Mouse (Mus musculus) left cerebral cortex, postnatal 14 days (tissue): ENCODE data around the gene Trip6. TPM values are rescaled to one million over a fixed set of nuclear protein-coding genes. Genes with fewer than 3 reads are reported as not detected.
"Not testable (repeated sequence)": the region's sequence is repeated elsewhere in the genome, so short reads cannot be mapped to it uniquely, and the experiment has no call there.

Source experiments
- DNase-seq, 2 experiments: peaks; one replicate each; pipeline ENCODE4 v3.0.0; 2021 to 2022; ENCODE audit warnings: low spot score in 2 of 2, mixed read lengths in 1 of 2
- intact Hi-C: fragments of 180-260 bp; cut with DNase I; formaldehyde crosslinking; loops from one replicate; pipeline ENCODE4 v1.15.1; 2025
- microRNA-seq, 2 experiments: library from miRNA; unstranded; fragments of <30 nt; microRNA quantifications; one replicate each; pipeline ENCODE4 v1.2.0; 2022
- total RNA-seq, 2 experiments: library from RNA; stranded (reverse); gene quantifications; 2 replicates each; pipeline ENCODE4 v1.2.3; 2021

Gene Trip6
- total RNA-seq, 2 experiments from 2014 or later = 3.5 to 3.9 TPM

DNA sequence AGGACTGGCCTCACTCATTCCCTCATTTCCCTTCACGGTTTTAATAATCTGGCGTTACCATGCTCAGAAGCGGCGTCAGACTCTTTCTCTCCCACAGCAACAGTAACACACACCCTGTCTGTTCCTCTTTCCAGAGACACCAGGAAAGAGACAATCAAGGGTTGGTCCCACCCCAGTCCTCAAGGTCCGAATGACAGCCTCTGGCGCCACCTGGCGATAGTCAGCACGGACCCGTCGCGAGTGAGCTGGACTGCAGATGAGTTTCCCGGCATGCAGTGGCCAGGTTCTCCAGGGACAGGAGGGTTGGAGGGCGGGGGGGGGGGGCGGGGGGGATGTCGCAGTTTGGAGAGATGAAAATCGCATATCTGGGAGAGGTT is 27.6 kb downstream of the Trip6 start:
- intact Hi-C loops = loop anchor here (1.0 to 5.0 kb wide), 2 partner anchors 155 to 254 kb away; no protein-coding TSS in a partner anchor

GRCm38 (mm10) chr5:137285986-137286385 is 28.2 kb downstream of the Trip6 start:
- intact Hi-C loops = loop anchor here (1.0 to 5.0 kb wide), 2 partner anchors 155 to 254 kb away; no protein-coding TSS in a partner anchor
- DNase-seq = no peak

More for the DNA sequence above, 27.6 kb downstream of the Trip6 start:
- peak; percentile 92 to 95 for DNase-seq

DNA sequence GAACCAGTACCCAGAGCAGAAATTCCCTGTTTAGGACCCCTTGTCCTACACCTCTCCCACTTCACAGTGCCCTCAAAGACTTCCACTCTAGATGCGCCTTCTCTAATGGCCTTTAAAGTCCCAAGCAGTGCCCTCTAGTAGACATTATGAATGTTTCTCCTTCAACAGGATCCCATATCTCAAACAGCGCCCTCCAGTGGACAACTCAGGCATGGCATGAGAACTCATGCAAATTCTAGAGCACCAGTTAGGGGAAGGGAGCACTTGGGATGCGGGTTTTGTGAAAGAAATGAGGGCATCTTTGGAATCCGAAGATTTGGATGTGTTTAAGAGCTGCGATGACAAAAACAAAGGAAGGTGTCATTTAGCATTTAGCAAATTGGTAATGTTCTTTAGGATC is 29.2 kb downstream of the Trip6 start:
- peak in 1 of 2 experiments; percentile 64 for DNase-seq
- intact Hi-C loops = loop anchor here (5.0 kb wide), 1 partner anchor 253 kb away; no protein-coding TSS in a partner anchor

DNA sequence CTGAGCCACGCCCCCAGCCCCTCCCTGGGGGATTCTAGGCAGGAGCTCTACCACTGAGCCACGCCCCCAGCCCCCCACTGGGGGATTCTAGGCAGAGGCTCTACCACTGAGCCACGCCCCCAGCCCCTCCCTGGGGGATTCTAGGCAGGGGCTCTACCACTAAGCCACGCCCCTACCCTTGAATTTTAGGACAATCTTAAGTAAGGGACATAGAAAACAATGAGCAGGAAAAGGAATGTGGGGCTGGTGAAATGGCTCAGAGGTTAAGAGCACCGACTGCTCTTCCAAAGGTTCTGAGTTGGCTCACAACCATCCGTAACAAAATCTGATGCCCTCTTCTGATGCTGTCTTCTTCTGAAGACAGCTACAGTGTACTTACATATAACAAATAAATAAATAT is 29.8 kb downstream of the Trip6 start:
- DNase-seq, intact Hi-C loops: not testable (repeated sequence)

DNA sequence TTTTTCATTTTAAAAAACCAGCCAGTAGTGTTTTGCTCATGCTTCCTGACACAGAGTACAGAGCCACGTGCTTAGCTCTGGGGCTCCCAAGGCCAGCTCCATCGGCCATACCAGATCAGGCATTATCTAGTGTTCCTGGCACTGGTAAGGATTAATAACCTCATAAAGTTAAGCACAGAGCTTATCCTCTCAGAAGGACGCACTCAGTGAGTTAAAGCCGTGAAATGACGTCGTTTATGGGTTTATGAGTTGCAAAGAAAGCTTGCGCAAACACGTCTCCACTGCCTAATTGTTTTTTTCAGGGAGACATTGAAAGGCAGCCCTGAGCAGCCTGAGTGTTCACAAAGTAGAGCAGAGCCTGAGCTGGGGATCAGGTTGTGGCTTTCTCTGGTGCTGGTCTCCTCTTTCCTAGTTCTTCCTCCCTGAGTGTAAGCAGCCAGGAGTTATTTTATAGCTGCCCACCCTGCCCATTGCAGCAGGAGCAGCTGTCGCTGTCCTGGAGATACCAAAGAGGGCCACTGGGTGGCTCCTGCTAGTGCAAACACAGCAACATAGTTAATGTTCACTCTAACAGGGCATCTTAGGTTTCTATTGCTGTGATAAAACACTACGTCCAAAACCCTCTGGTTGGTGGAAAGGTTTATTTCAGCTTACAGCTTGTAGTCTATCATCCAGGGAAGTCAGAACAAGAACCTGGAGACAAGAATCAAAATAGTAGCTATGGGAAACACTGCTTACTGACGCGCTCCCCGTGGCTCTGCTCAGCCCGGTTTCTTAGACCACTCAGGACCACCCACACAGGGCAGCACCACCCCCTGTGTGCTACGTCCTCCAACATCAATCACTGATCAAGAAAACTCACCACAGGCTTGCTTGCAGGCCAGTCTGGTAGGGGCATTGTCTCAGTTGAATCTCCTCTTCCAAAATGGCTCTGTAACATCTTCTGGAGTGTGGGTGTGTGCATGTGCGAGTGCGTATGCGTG is 36.6 kb downstream of the Trip6 start:
- DNase-seq = no peak

GRCm38 (mm10) chr5:137268131-137268910 is 45.9 kb downstream of the Trip6 start:
- DNase-seq = no peak

More for the DNA sequence above, 36.6 kb downstream of the Trip6 start:
- intact Hi-C loops = no loop called here

GRCm38 (mm10) chr5:137264787-137265186 is 49.4 kb downstream of the Trip6 start:
- intact Hi-C loops = no loop called here
- no peak for DNase-seq

More at GRCm38 (mm10) chr5:137268131-137268910, 45.9 kb downstream of the Trip6 start:
- intact Hi-C loops = no loop called here

DNA sequence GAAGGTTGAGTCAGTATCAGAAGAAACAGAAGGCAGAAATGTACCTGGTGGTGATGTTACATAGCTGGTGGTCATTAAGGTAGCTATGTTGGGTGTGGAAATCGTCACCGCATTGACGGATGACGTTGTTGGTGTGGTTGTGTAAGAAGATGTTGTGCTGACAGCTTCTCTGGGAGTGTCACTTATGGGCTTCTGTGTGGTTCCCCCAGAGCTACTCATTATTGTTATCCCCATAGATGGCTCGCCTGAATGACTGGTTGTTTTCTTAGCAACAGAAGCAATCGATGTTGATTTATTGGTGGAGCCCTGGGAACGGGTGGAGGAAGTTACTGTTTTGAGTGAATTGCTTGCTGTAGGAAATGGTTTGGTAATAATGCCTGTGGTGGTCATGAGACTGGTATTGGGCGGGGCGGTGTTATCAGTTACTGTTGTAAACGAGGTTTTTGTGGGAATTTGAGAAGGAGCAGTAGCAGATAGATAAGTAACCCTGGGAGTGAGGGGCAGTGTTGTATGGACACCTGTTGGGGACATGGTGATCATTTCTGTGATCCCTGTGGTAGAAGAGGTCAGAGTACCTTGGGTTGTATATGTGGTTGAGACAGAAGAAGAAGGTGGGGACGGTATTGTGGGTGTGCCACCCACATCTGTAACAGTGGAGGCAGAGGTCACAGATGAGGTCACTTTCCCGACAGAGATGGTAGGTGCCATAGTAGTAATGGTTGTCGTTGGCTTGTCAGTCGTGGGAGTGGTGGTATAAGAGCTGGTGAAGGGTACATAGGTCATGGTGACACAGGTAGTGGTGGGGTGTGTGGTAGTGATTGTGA is 50.1 kb downstream of the Trip6 start:
- no peak for DNase-seq
- intact Hi-C loops = no loop called here

Small RNA genes within 50 kb of the gene (microRNA-seq; reads per million reads assigned to microRNA genes)
- gene Mir7036 (2.0 to 3.2 reads per million in 2 experiments), gene Mir8116 (0.26 to 0.67 reads per million in 2 experiments)

Other genes with a start within 250 kb of the Trip6 start
- gene Serpine1, start 242.1 kb downstream of the Trip6 start, total RNA-seq = 1 to 10 TPM in 1 of 2 experiments, under 1 TPM in 1; 0.76 to 1.3 TPM
- gene Trim56, start 198.2 kb downstream of the Trip6 start, total RNA-seq = 1 to 10 TPM; 3.3 to 3.7 TPM
- gene Muc3, start 165.1 kb downstream of the Trip6 start, total RNA-seq = not detected
- gene Muc3a, start 102.0 kb downstream of the Trip6 start, total RNA-seq = 1 to 10 TPM; 3.7 to 4.0 TPM
- 10 to 100 TPM; 68.4 to 81.1 TPM for gene Ache, start 26.9 kb downstream of the Trip6 start, total RNA-seq
- 10 to 100 TPM; 16.4 to 17.1 TPM for gene Ufsp1, start 19.8 kb downstream of the Trip6 start, total RNA-seq
- 100 to 1,000 TPM; 167 to 176 TPM for gene Srrt, start 6.7 kb downstream of the Trip6 start, total RNA-seq
- gene Slc12a9, start 19.2 kb upstream of the Trip6 start, total RNA-seq = 10 to 100 TPM; 23.7 to 28.0 TPM
- gene Ephb4, start 35.7 kb upstream of the Trip6 start, total RNA-seq = 1 to 10 TPM; 6.0 to 7.6 TPM
- under 1 TPM; 0.44 to 0.55 TPM for gene Zan, start 162.7 kb upstream of the Trip6 start, total RNA-seq
- 10 to 100 TPM; 28.0 to 35.2 TPM for gene Pop7, start 188.1 kb upstream of the Trip6 start, total RNA-seq
- 10 to 100 TPM; 40.0 to 44.3 TPM for gene Gigyf1, start 204.1 kb upstream of the Trip6 start, total RNA-seq
- not detected for gene Epo, start 218.8 kb upstream of the Trip6 start, total RNA-seq
- 100 to 1,000 TPM; 777 to 806 TPM for gene Gnb2, start 219.1 kb upstream of the Trip6 start, total RNA-seq
- gene Actl6b, start 239.1 kb upstream of the Trip6 start, total RNA-seq = 100 to 1,000 TPM; 126 to 139 TPM